Mouse (Mus musculus): ENCODE results near the gene Olfr1101.

The Olfr1101 gene

GRCm38 (mm10) chr2:86991121-86991520 is at the start of gene Olfr1101:
Gene Olfr1101, minus strand, starts transcription at chr2:86991221.
- no peak for DNase-seq (ENCODE audit: low spot score in 2 of 2)

GRCm38 (mm10) chr2:87036431-87036830 is 45.4 kb upstream of the Olfr1101 start, which contains the start of gene Olfr1105:
Gene Olfr1105, minus strand, starts transcription at chr2:87036531.
- no peak for DNase-seq (ENCODE audit: low spot score in 2 of 2)

- no peak for DNase-seq (ENCODE audit: low spot score in 2 of 2)
Measured at GRCm38 (mm10) chr2:87026980-87027379, 36.0 kb upstream of the Olfr1101 start, which contains the start of gene Olfr1104. Gene Olfr1104, minus strand, starts transcription at chr2:87027080.

- DNase-seq (ENCODE audit: low spot score in 2 of 2) = no peak
Measured at GRCm38 (mm10) chr2:86998098-86998497, 7.1 kb upstream of the Olfr1101 start, which contains the start of gene Olfr1102. Gene Olfr1102, plus strand, starts transcription at chr2:86998398.

- DNase-seq (ENCODE audit: low spot score in 2 of 2) = no peak
Measured at GRCm38 (mm10) chr2:86979854-86980253, 11.2 kb downstream of the Olfr1101 start, which contains the start of gene Olfr1100. Gene Olfr1100, minus strand, starts transcription at chr2:86979954.

GRCm38 (mm10) chr2:86960593-86960992 is 30.4 kb downstream of the Olfr1101 start, which contains the start of gene Olfr1099:
Gene Olfr1099, minus strand, starts transcription at chr2:86960693.
- DNase-seq (ENCODE audit: low spot score in 2 of 2) = no peak
